Mouse (Mus musculus) left cerebral cortex, adult 18-20 months (tissue): ENCODE measurements around the gene Dop1b. TPM values are rescaled to one million over a fixed set of nuclear protein-coding genes. Genes with fewer than 3 reads are reported as not detected.

ENCODE experiments used
- DNase-seq, 2 experiments: peaks; one replicate each; pipeline ENCODE4 v3.0.0; 2021 to 2022; ENCODE audit warnings: low spot score in 2 of 2, mixed read lengths in 1 of 2
- total RNA-seq, 2 experiments: library from RNA; stranded (reverse); gene quantifications; 2 replicates each; pipeline ENCODE4 v1.2.3; 2021

Dop1b gene
- total RNA-seq, 2 experiments from 2014 or later = 86.3 to 90.5 TPM

- DNase-seq = no peak
These were observed 78.5 kb downstream of the Dop1b start for GRCm38 (mm10) chr16:93789971-93790755.

- no peak for DNase-seq
These were observed 81.4 kb downstream of the Dop1b start for GRCm38 (mm10) chr16:93792981-93793630.

- DNase-seq = no peak
These were observed 83.1 kb downstream of the Dop1b start for GRCm38 (mm10) chr16:93794845-93795244.

- DNase-seq = no peak
These were observed 83.7 kb downstream of the Dop1b start for GRCm38 (mm10) chr16:93795391-93795790.

- DNase-seq = peak in 1 of 2 experiments; percentile 48
These were observed 85.5 kb downstream of the Dop1b start for GRCm38 (mm10) chr16:93797021-93797840.

GRCm38 (mm10) chr16:93797841-93798492 is 86.3 kb downstream of the Dop1b start:
- DNase-seq = peak; percentile 39 to 68

GRCm38 (mm10) chr16:93798623-93799022 is 86.9 kb downstream of the Dop1b start:
- DNase-seq = no peak

- no peak for DNase-seq
These were observed 87.4 kb downstream of the Dop1b start for GRCm38 (mm10) chr16:93799071-93799470.

GRCm38 (mm10) chr16:93799936-93800335 is 88.2 kb downstream of the Dop1b start:
- DNase-seq = no peak

- DNase-seq = no peak
These were observed 95.5 kb downstream of the Dop1b start for GRCm38 (mm10) chr16:93807167-93807566.

GRCm38 (mm10) chr16:93807961-93808554 is 96.4 kb downstream of the Dop1b start:
- DNase-seq = no peak

GRCm38 (mm10) chr16:93815856-93816736 is 104.4 kb downstream of the Dop1b start:
- DNase-seq = no peak

- no peak for DNase-seq
These were observed 105.2 kb downstream of the Dop1b start for GRCm38 (mm10) chr16:93816861-93817260.

GRCm38 (mm10) chr16:93817371-93817770 is 105.7 kb downstream of the Dop1b start:
- DNase-seq = no peak

GRCm38 (mm10) chr16:93818691-93819324 is 107.1 kb downstream of the Dop1b start:
- no peak for DNase-seq

- no peak for DNase-seq
These were observed 107.6 kb downstream of the Dop1b start for GRCm38 (mm10) chr16:93819325-93819696.

- DNase-seq = no peak
These were observed 108.3 kb downstream of the Dop1b start for GRCm38 (mm10) chr16:93820040-93820439.

- DNase-seq = no peak
These were observed 110.0 kb downstream of the Dop1b start for GRCm38 (mm10) chr16:93821706-93822105.
